ENCODE assay signal across 19 mouse cellular contexts in the genomic region with DNA sequence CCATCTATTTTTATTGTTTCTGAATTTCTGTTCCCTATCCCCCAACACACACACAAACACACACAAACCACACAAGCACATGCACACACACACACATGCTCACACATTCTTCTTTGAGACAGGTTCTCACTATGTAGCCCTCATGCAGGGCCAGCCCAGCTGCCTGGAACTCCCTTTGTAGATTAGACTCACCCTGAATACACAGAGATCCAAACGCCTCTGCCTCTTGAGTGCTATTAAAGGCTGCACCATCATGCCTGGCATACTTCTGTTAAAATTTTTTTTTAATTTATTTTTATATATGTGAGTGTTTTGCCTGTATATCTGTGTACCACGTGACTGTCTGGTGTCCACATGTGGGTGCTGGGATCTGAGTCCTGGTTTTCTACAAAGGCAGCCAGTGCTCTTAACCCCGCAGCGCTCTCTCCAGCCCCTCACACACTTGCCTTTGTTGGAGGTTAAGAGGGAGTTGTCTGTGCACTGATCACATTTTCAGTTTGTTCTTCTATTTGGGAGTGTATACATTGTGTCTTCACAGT. TPM values are rescaled to one million over a fixed set of nuclear protein-coding genes. Genes with fewer than 3 reads are reported as not detected.
DNase-seq lines count a peak whose midpoint lies in the region; ATAC-seq and TF ChIP-seq lines count a peak whose summit lies in the region.
"Had no signal": no experiment of that assay in that cellular context is flagged by ENCODE, and none has a peak within 500 bp of the region (broad histone marks: within the 10 kb centered on the region; RNA-seq: fewer than 3 reads in every experiment).

No protein-coding gene starts in this region.

- H3K9me3 ChIP-seq in heart, embryonic 10.5 days, result no peaks in the 10 kb centered on the region
- no peaks in the 10 kb centered on the region for H3K9me3 ChIP-seq in liver, embryonic 15.5 days (replicated peaks)
- no peaks in the 10 kb centered on the region for H3K9me3 ChIP-seq in liver, postnatal 0 days (ENCODE audit: low read length)
- H3K9me3 ChIP-seq in neural tube, embryonic 14.5 days (ENCODE audit: control insufficient read depth, low read length), result no peaks in the 10 kb centered on the region
- H3K9me3 ChIP-seq in neural tube, embryonic 15.5 days (replicated peaks), result no peaks in the 10 kb centered on the region
- H3K9me3 ChIP-seq: forebrain, embryonic 13.5 days; stomach, embryonic 15.5 days had no signal

- WGBS in heart, embryonic 10.5 days, result 37% methylated on average over 4 of the region's 4 CpGs
- 58% methylated on average over 4 of the region's 4 CpGs for WGBS in kidney, adult 2 months
- WGBS in liver, embryonic 15.5 days (ENCODE audit: insufficient replicate concordance), result 53% methylated on average over 4 of the region's 4 CpGs
- 61% methylated on average over 4 of the region's 4 CpGs for WGBS in liver, postnatal 0 days (ENCODE audit: insufficient replicate concordance)
- WGBS in neural tube, embryonic 14.5 days, result 53% methylated on average over 4 of the region's 4 CpGs
- 49% methylated on average over 4 of the region's 4 CpGs for WGBS in neural tube, embryonic 15.5 days

- no peak for TF ChIP-seq POLR2A in kidney, adult 2 months (IDR thresholded peaks at IDR 0.05; ENCODE audit: low read depth, low read length)

- H3K27me3 ChIP-seq in heart, embryonic 10.5 days (ENCODE audit: insufficient read depth, poor library complexity, severe bottlenecking), result no peaks in the 10 kb centered on the region
- no peaks in the 10 kb centered on the region for H3K27me3 ChIP-seq in kidney, adult 2 months (replicated peaks; ENCODE audit: control insufficient read depth, insufficient read depth, low read length)
- 0 out of 2 replicates have a peak, but pooled peaks cover 7% of the 10 kb centered on the region for H3K27me3 ChIP-seq in liver, embryonic 15.5 days
- H3K27me3 ChIP-seq in liver, postnatal 0 days (ENCODE audit: insufficient read depth, low read length), result no peaks in the 10 kb centered on the region
- no peaks in the 10 kb centered on the region for H3K27me3 ChIP-seq in neural tube, embryonic 14.5 days (ENCODE audit: control insufficient read depth, insufficient read depth, low read length)
- no peaks in the 10 kb centered on the region for H3K27me3 ChIP-seq in neural tube, embryonic 15.5 days (replicated peaks)
- H3K27me3 ChIP-seq: CH12.LX; forebrain, embryonic 13.5 days; stomach, embryonic 15.5 days had no signal

- TF ChIP-seq EP300 in liver, postnatal 0 days (IDR thresholded peaks at IDR 0.05; ENCODE audit: low read depth), result no peak

- H3K27ac ChIP-seq in heart, embryonic 10.5 days, result peak overlapping the region; percentile 44; the same call in 1 of the 2 replicates
- peak overlapping the region; percentile 26; the same call in 1 of the 2 replicates for H3K27ac ChIP-seq in kidney, adult 2 months (ENCODE audit: insufficient read depth, low read depth, low read length)
- H3K27ac ChIP-seq in liver, embryonic 15.5 days (replicated peaks), result peak overlapping the region; percentile 10; the same call in 1 of the 2 replicates
- H3K27ac ChIP-seq in liver, postnatal 0 days (ENCODE audit: low read depth), result no peak overlapping the region
- peak overlapping the region; percentile 28; the same call in 1 of the 2 replicates for H3K27ac ChIP-seq in neural tube, embryonic 14.5 days (ENCODE audit: low read depth, low read length)
- no peak overlapping the region for H3K27ac ChIP-seq in neural tube, embryonic 15.5 days (replicated peaks)
- H3K27ac ChIP-seq: forebrain, embryonic 13.5 days; kidney, postnatal 0 days; stomach, embryonic 15.5 days had no signal

- no peak overlapping the region for H3K4me3 ChIP-seq in heart, embryonic 10.5 days
- H3K4me3 ChIP-seq in kidney, adult 2 months (ENCODE audit: insufficient read depth, low read depth, low read length), result no peak overlapping the region
- no peak overlapping the region for H3K4me3 ChIP-seq in liver, embryonic 15.5 days (replicated peaks)
- H3K4me3 ChIP-seq in liver, postnatal 0 days (ENCODE audit: low read depth, low read length), result no peak overlapping the region
- no peak overlapping the region for H3K4me3 ChIP-seq in neural tube, embryonic 14.5 days (ENCODE audit: low read depth, low read length)
- H3K4me3 ChIP-seq in neural tube, embryonic 15.5 days (replicated peaks), result no peak overlapping the region
- H3K4me3 ChIP-seq: forebrain, embryonic 13.5 days; stomach, embryonic 15.5 days had no signal

- no peak overlapping the region for H3K4me2 ChIP-seq in liver, embryonic 15.5 days
- H3K4me2 ChIP-seq in liver, postnatal 0 days (ENCODE audit: low read depth, low read length), result no peak overlapping the region
- no peak overlapping the region for H3K4me2 ChIP-seq in neural tube, embryonic 14.5 days (ENCODE audit: low read depth, low read length)
- no peak overlapping the region for H3K4me2 ChIP-seq in neural tube, embryonic 15.5 days
- H3K4me2 ChIP-seq: forebrain, embryonic 13.5 days; stomach, embryonic 15.5 days had no signal

- no peaks in the 10 kb centered on the region for H3K36me3 ChIP-seq in heart, embryonic 10.5 days
- H3K36me3 ChIP-seq in kidney, adult 2 months (ENCODE audit: control insufficient read depth, insufficient read depth, low read length), result no peaks in the 10 kb centered on the region
- H3K36me3 ChIP-seq in liver, embryonic 15.5 days (replicated peaks), result no peaks in the 10 kb centered on the region
- no peaks in the 10 kb centered on the region for H3K36me3 ChIP-seq in liver, postnatal 0 days (replicated peaks; ENCODE audit: insufficient read depth, low read length)
- H3K36me3 ChIP-seq in neural tube, embryonic 14.5 days (ENCODE audit: control insufficient read depth, insufficient read depth, low read length), result no peaks in the 10 kb centered on the region
- no peaks in the 10 kb centered on the region for H3K36me3 ChIP-seq in neural tube, embryonic 15.5 days
- H3K36me3 ChIP-seq: stomach, embryonic 15.5 days had no signal

- no peak for ATAC-seq in liver, embryonic 15.5 days (ENCODE audit: insufficient read depth)
- no peak for ATAC-seq in liver, postnatal 0 days
- ATAC-seq in neural tube, embryonic 14.5 days (ENCODE audit: low read depth), result no peak
- no peak for ATAC-seq in neural tube, embryonic 15.5 days (ENCODE audit: low FRiP score)
- ATAC-seq: forebrain, embryonic 13.5 days; inflammation-experienced regulatory T-cells, adult 6 months had no signal

- no peak overlapping the region for H3K9ac ChIP-seq in liver, embryonic 15.5 days
- no peak overlapping the region for H3K9ac ChIP-seq in liver, postnatal 0 days (replicated peaks)
- no peak overlapping the region for H3K9ac ChIP-seq in neural tube, embryonic 14.5 days (replicated peaks; ENCODE audit: low read depth, low read length)
- H3K9ac ChIP-seq in neural tube, embryonic 15.5 days (replicated peaks), result no peak overlapping the region
- H3K9ac ChIP-seq: forebrain, embryonic 13.5 days; stomach, embryonic 15.5 days had no signal

- no peak for DNase-seq in heart, embryonic 10.5 days (ENCODE audit: low spot score)
- DNase-seq in heart, postnatal 36 days, result no peak
- DNase-seq in kidney, adult 2 months, result no peak
- no peak for DNase-seq in kidney, adult 9 months
- no peak for DNase-seq in liver, postnatal 0 days
- DNase-seq: adrenal gland, adult 2 months; cerebellum, adult 11-12 months; cerebellum, postnatal 25 days; gastrocnemius, postnatal 36 days; right cerebral cortex, postnatal 14 days; thymus, adult 2 months had no signal

- intact Hi-C loops in heart, postnatal 36 days (cut with DNase I), result no loop called here

- TF ChIP-seq CTCF in kidney, adult 2 months (conservative IDR thresholded peaks at IDR 0.05; ENCODE audit: insufficient read depth, insufficient read length, low read depth, low read length), result no peak
- no peak for TF ChIP-seq CTCF in liver, postnatal 0 days (IDR thresholded peaks at IDR 0.05; ENCODE audit: low read depth)

- peaks cover 23% of the 10 kb centered on the region for H3K4me1 ChIP-seq in heart, embryonic 10.5 days
- H3K4me1 ChIP-seq in kidney, adult 2 months (ENCODE audit: control insufficient read depth, insufficient read depth, low read length), result peaks cover 5% of the 10 kb centered on the region; the same call in 1 of the 2 replicates
- H3K4me1 ChIP-seq in liver, embryonic 15.5 days (replicated peaks), result peaks cover 46% of the 10 kb centered on the region
- peaks cover 22% of the 10 kb centered on the region for H3K4me1 ChIP-seq in liver, postnatal 0 days (ENCODE audit: insufficient read depth)
- peaks cover 3% of the 10 kb centered on the region; the same call in 1 of the 2 replicates for H3K4me1 ChIP-seq in neural tube, embryonic 14.5 days (ENCODE audit: control insufficient read depth, insufficient read depth, low read length)
- H3K4me1 ChIP-seq in neural tube, embryonic 15.5 days, result peaks cover 12% of the 10 kb centered on the region
- H3K4me1 ChIP-seq: stomach, embryonic 15.5 days had no signal

RNA-seq across cellular contexts. Expression of a gene that starts 12.0 kb away (rescaled TPM):
- polyA plus RNA-seq in heart, embryonic 10.5 days (2016; fragmentation: Nextera tagmentation; extraction: Ambion mirVana), result 38.1 and 47.9 TPM in 2 replicates
- total RNA-seq in heart, postnatal 36 days (2021), result 10 to 100 TPM; 49.9 to 54.6 TPM
- 33.7 and 37.4 TPM in 2 replicates for polyA plus RNA-seq in kidney, adult 2 months (2012; rRNA removed)
- 13.3 and 17.4 TPM in 2 replicates for polyA plus RNA-seq in liver, embryonic 15.5 days (2015; fragmentation: Nextera tagmentation; extraction: Ambion mirVana)
- 9.5 and 11.0 TPM in 2 replicates for polyA plus RNA-seq in liver, postnatal 0 days (2015; fragmentation: Nextera tagmentation; extraction: Ambion mirVana)
- 78.1 and 83.7 TPM in 2 replicates for polyA plus RNA-seq in neural tube, embryonic 14.5 days (2014; fragmentation: Nextera tagmentation; extraction: Ambion mirVana)
- polyA plus RNA-seq in neural tube, embryonic 15.5 days (2015; fragmentation: Nextera tagmentation; extraction: Ambion mirVana), result 44.4 and 47.0 TPM in 2 replicates

RNA-seq across cellular contexts. Expression of a gene that starts 24.5 kb away (rescaled TPM):
- 506 and 616 TPM in 2 replicates for polyA plus RNA-seq in heart, embryonic 10.5 days (2016; fragmentation: Nextera tagmentation; extraction: Ambion mirVana)
- total RNA-seq in heart, postnatal 36 days (2021), result 100 to 1,000 TPM; 130 to 152 TPM
- polyA plus RNA-seq in kidney, adult 2 months (2012; rRNA removed), result 90.3 and 91.1 TPM in 2 replicates
- 499 and 578 TPM in 2 replicates for polyA plus RNA-seq in liver, embryonic 15.5 days (2015; fragmentation: Nextera tagmentation; extraction: Ambion mirVana)
- 520 and 559 TPM in 2 replicates for polyA plus RNA-seq in liver, postnatal 0 days (2015; fragmentation: Nextera tagmentation; extraction: Ambion mirVana)
- polyA plus RNA-seq in neural tube, embryonic 14.5 days (2014; fragmentation: Nextera tagmentation; extraction: Ambion mirVana), result 518 and 558 TPM in 2 replicates
- 547 and 548 TPM in 2 replicates for polyA plus RNA-seq in neural tube, embryonic 15.5 days (2015; fragmentation: Nextera tagmentation; extraction: Ambion mirVana)

Comparison
In these comparisons a context has a peak if more than half of its experiments do, and no peak if none do; other contexts are left out.
1. H3K27ac ChIP-seq: peak in heart, embryonic 10.5 days (single experiment), kidney, adult 2 months (single experiment), liver, embryonic 15.5 days (single experiment) and neural tube, embryonic 14.5 days (single experiment); none in liver, postnatal 0 days (single experiment) and neural tube, embryonic 15.5 days (single experiment).